ENCODE assay signal across 8 mouse cellular contexts in the genomic region with DNA sequence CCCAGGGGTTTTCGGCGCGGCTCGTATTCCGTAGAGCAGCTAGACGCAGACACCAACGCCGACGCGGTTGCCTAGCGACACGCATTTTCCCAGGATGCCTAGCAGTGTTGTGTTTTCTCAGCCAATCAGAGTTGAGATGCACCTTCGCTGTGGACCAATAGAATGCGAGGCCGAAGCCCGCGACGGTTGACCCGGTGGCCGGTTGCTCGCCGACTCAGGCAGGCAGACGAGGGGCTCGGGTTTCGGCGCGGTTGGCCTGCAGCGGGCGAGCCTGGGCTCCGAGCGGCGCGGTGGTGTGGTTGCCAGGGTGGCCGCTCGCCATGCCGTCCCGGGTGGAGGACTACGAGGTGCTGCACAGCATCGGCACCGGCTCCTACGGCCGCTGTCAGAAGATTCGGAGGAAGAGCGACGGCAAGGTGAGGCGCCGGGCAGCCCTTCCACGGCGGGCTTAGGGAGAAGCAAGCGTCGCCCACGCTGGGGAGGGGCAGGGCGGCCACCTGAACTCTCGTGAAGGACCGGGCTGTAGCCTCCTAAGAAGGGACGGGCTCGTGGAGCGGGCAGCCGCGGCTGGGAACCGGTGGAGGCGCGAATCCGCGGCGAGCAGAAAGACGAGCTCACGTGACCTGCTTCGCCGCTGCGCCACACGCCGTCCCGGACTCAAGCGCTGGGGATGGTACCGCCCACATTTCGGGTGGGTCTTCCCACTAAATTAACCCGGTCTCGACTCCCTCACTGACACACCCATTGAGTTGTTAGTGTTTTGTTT. TPM values are rescaled to one million over a fixed set of nuclear protein-coding genes. Genes with fewer than 3 reads are reported as not detected.
A peak's percentile ranks its signal among the peaks of the same experiment; 100 is the strongest.
DNase-seq lines count a peak whose midpoint lies in the region; ATAC-seq lines count a peak whose summit lies in the region.

Gene Nek2 (plus strand): TSS at position 119 of the 766 bp plus-strand sequence.

- H3K4me2 ChIP-seq in intestine, embryonic 14.5 days (ENCODE audit: low read length) = peak within 1 kb of the TSS; percentile 85

- intact Hi-C loops in gastrocnemius, postnatal 14 days (cut with DNase I; ENCODE audit: low total_unique reads) = no loop called here
- intact Hi-C loops in left cerebral cortex, postnatal 14 days (cut with DNase I) = loop anchor here (2.0 kb wide), 1 partner anchor 103 kb away; no protein-coding TSS in a partner anchor

- peak; percentile 93 for ATAC-seq in intestine, embryonic 14.5 days (replicated peaks; ENCODE audit: low FRiP score, low TSS enrichment, low read depth)

- H3K9ac ChIP-seq in intestine, embryonic 14.5 days (ENCODE audit: low read length) = peak within 1 kb of the TSS; percentile 82

- H3K27ac ChIP-seq in intestine, embryonic 14.5 days (ENCODE audit: low read depth) = peak within 1 kb of the TSS; percentile 86

- H3K36me3 ChIP-seq in intestine, embryonic 14.5 days (ENCODE audit: control insufficient read depth, insufficient read depth, low read length) = peaks cover 31% of the 10 kb centered on the region

- peaks cover 19% of the 10 kb centered on the region for H3K4me1 ChIP-seq in intestine, embryonic 14.5 days (replicated peaks; ENCODE audit: control insufficient read depth, insufficient read depth, low read length)

- peak within 1 kb of the TSS; percentile 81 for H3K4me3 ChIP-seq in intestine, embryonic 14.5 days (ENCODE audit: low read depth, low read length)

- WGBS in intestine, embryonic 14.5 days = under 1% methylated on average over 79 of the region's 79 CpGs

- H3K9me3 ChIP-seq in intestine, embryonic 14.5 days (ENCODE audit: control insufficient read depth, low read length) = no peaks in the 10 kb centered on the region

- DNase-seq in adrenal gland, adult (ENCODE audit: inconsistent age in 2 of 2, low spot score in 1 of 2) = peak; percentile 95 to 97
- peak; percentile 100 for DNase-seq in embryo, embryonic 10.5 days (ENCODE audit: low spot score)
- DNase-seq in gastrocnemius, postnatal 14 days = peak; percentile 95
- peak; percentile 98 for DNase-seq in intestine, embryonic 14.5 days (ENCODE audit: low spot score)
- peak; percentile 99 for DNase-seq in left cerebral cortex, postnatal 14 days (ENCODE audit: low spot score in 2 of 2)
- DNase-seq in mesoderm, embryonic 11.5 days (ENCODE audit: low read depth, low spot score) = peak; percentile 100
- peak; percentile 98 to 99 for DNase-seq in right cerebral cortex, postnatal 36 days (ENCODE audit: low spot score in 2 of 2)
- DNase-seq in yolk sac, embryonic 10.5 days (ENCODE audit: low spot score) = peak; percentile 96

- H3K27me3 ChIP-seq in intestine, embryonic 14.5 days (replicated peaks; ENCODE audit: control insufficient read depth, insufficient read depth, low read length) = no peaks in the 10 kb centered on the region

RNA-seq across cellular contexts. Expression of gene Nek2, which starts in this region (rescaled TPM):
- total RNA-seq in gastrocnemius, postnatal 14 days (2021) = 1 to 10 TPM; 1.6 TPM
- polyA plus RNA-seq in intestine, embryonic 14.5 days (2014; fragmentation: Nextera tagmentation; extraction: Ambion mirVana) = 39.8 and 40.6 TPM in 2 replicates
- 1 to 10 TPM; 1.6 to 1.8 TPM for total RNA-seq in left cerebral cortex, postnatal 14 days (2021)

Comparison
In these comparisons a context has a peak if more than half of its experiments do, and no peak if none do; other contexts are left out.
1. Peak in every context shown above with its lines: DNase-seq, ATAC-seq, H3K4me3 ChIP-seq and H3K27ac ChIP-seq.